Mouse (Mus musculus): ENCODE measurements at regions not wholly inside any gene's neighbourhood (a gene's known extent, or its start where the extent isn't known, plus 50 kb on each side); places are given as distances from the start of the nearest gene placed in this dataset.

- ATAC-seq (ENCODE audit: low FRiP score, low TSS enrichment), result no peak
- no peak for DNase-seq (ENCODE audit: low spot score)
- 88% methylated on average over 7 of the region's 7 CpGs for WGBS
- no peaks in the 10 kb centered on the region for H3K4me1 ChIP-seq (replicated peaks; ENCODE audit: control insufficient read depth, insufficient read depth)
- H3K9ac ChIP-seq (ENCODE audit: low read length), result no peak overlapping the region
- no peak overlapping the region for H3K4me2 ChIP-seq (replicated peaks; ENCODE audit: low read depth)
- no peak overlapping the region for H3K27ac ChIP-seq (replicated peaks)
- no peak overlapping the region for H3K4me3 ChIP-seq (ENCODE audit: low read depth, low read length)
- TF ChIP-seq EP300 (optimal IDR thresholded peaks at IDR 0.05), result no peak
- TF ChIP-seq CTCF (IDR thresholded peaks at IDR 0.05; ENCODE audit: low read depth), result no peak
- no peaks in the 10 kb centered on the region for H3K36me3 ChIP-seq (ENCODE audit: control insufficient read depth, insufficient read depth, low read length)
- H3K9me3 ChIP-seq (ENCODE audit: control insufficient read depth, low read length), result no peaks in the 10 kb centered on the region
- no peaks in the 10 kb centered on the region for H3K27me3 ChIP-seq (ENCODE audit: control insufficient read depth, insufficient read depth, low read length)
Measured at GRCm38 (mm10) chr6:118330496-118330895, 88.8 kb downstream of the Bms1 start.

- Histone ChIP-seq H3K4me2 (replicated peaks; ENCODE audit: low read depth) (no peak overlapping the region), H3K27ac (replicated peaks) (no peak overlapping the region), H3K9ac (ENCODE audit: low read length) (no peak overlapping the region), H3K4me3 (ENCODE audit: low read depth, low read length) (no peak overlapping the region), H3K4me1 (replicated peaks; ENCODE audit: control insufficient read depth, insufficient read depth) (no peaks in the 10 kb centered on the region), H3K36me3 (ENCODE audit: control insufficient read depth, insufficient read depth, low read length) (no peaks in the 10 kb centered on the region), H3K27me3 (ENCODE audit: control insufficient read depth, insufficient read depth, low read length) (no peaks in the 10 kb centered on the region), H3K9me3 (ENCODE audit: control insufficient read depth, low read length) (no peaks in the 10 kb centered on the region)
- ATAC-seq (ENCODE audit: low FRiP score, low TSS enrichment), result no peak
- no peak for DNase-seq (ENCODE audit: low spot score)
- WGBS, result 74% methylated on average over 6 of the region's 6 CpGs
- peak; percentile 60 for TF ChIP-seq CTCF (IDR thresholded peaks at IDR 0.05; ENCODE audit: low read depth)
- no peak for TF ChIP-seq EP300 (optimal IDR thresholded peaks at IDR 0.05)
Measured at GRCm38 (mm10) chr6:118327458-118327857, 91.8 kb downstream of the Bms1 start.

- Histone ChIP-seq H3K36me3 (ENCODE audit: control insufficient read depth, insufficient read depth, low read length) (no peaks in the 10 kb centered on the region), H3K4me3 (ENCODE audit: low read depth, low read length) (no peak overlapping the region), H3K27me3 (ENCODE audit: control insufficient read depth, insufficient read depth, low read length) (no peaks in the 10 kb centered on the region), H3K9me3 (ENCODE audit: control insufficient read depth, low read length) (no peaks in the 10 kb centered on the region), H3K4me1 (replicated peaks; ENCODE audit: control insufficient read depth, insufficient read depth) (no peaks in the 10 kb centered on the region), H3K27ac (replicated peaks) (no peak overlapping the region), H3K9ac (ENCODE audit: low read length) (no peak overlapping the region), H3K4me2 (replicated peaks; ENCODE audit: low read depth) (no peak overlapping the region)
- TF ChIP-seq CTCF (IDR thresholded peaks at IDR 0.05; ENCODE audit: low read depth), result no peak
- TF ChIP-seq EP300 (optimal IDR thresholded peaks at IDR 0.05), result no peak
- ATAC-seq (ENCODE audit: low FRiP score, low TSS enrichment) (no peak), DNase-seq (ENCODE audit: low spot score) (no peak)
- WGBS, result 73% methylated on average over 1 of the region's 1 CpGs
Measured at GRCm38 (mm10) chr6:118325681-118326080, 93.6 kb downstream of the Bms1 start.

- H3K27ac ChIP-seq (replicated peaks), result no peak overlapping the region
- no peak for DNase-seq (ENCODE audit: low spot score)
- no peaks in the 10 kb centered on the region for H3K36me3 ChIP-seq (ENCODE audit: control insufficient read depth, insufficient read depth, low read length)
- no peak overlapping the region for H3K4me3 ChIP-seq (ENCODE audit: low read depth, low read length)
- 53% methylated on average over 4 of the region's 4 CpGs for WGBS
- H3K9ac ChIP-seq (ENCODE audit: low read length), result no peak overlapping the region
- H3K27me3 ChIP-seq (ENCODE audit: control insufficient read depth, insufficient read depth, low read length), result no peaks in the 10 kb centered on the region
- no peak for TF ChIP-seq CTCF (IDR thresholded peaks at IDR 0.05; ENCODE audit: low read depth)
- H3K9me3 ChIP-seq (ENCODE audit: control insufficient read depth, low read length), result no peaks in the 10 kb centered on the region
- ATAC-seq (ENCODE audit: low FRiP score, low TSS enrichment), result no peak
- H3K4me2 ChIP-seq (replicated peaks; ENCODE audit: low read depth), result no peak overlapping the region
- no peaks in the 10 kb centered on the region for H3K4me1 ChIP-seq (replicated peaks; ENCODE audit: control insufficient read depth, insufficient read depth)
Measured at GRCm38 (mm10) chr6:118324559-118324958, 94.7 kb downstream of the Bms1 start.

- H3K9me3 ChIP-seq (ENCODE audit: control insufficient read depth, low read length), result no peaks in the 10 kb centered on the region
- WGBS, result 50% methylated on average over 6 of the region's 6 CpGs
- no peaks in the 10 kb centered on the region for H3K4me1 ChIP-seq (replicated peaks; ENCODE audit: control insufficient read depth, insufficient read depth)
- no peak for TF ChIP-seq EP300 (optimal IDR thresholded peaks at IDR 0.05)
- no peak for TF ChIP-seq CTCF (IDR thresholded peaks at IDR 0.05; ENCODE audit: low read depth)
- no peak overlapping the region for H3K27ac ChIP-seq (replicated peaks)
- no peaks in the 10 kb centered on the region for H3K27me3 ChIP-seq (ENCODE audit: control insufficient read depth, insufficient read depth, low read length)
- no peak for DNase-seq (ENCODE audit: low spot score)
- H3K4me3 ChIP-seq (ENCODE audit: low read depth, low read length), result no peak overlapping the region
- no peaks in the 10 kb centered on the region for H3K36me3 ChIP-seq (ENCODE audit: control insufficient read depth, insufficient read depth, low read length)
- no peak overlapping the region for H3K9ac ChIP-seq (ENCODE audit: low read length)
- H3K4me2 ChIP-seq (replicated peaks; ENCODE audit: low read depth), result no peak overlapping the region
- peak; percentile 65; the same call in 1 of the 2 replicates for ATAC-seq (ENCODE audit: low FRiP score, low TSS enrichment)
Measured at GRCm38 (mm10) chr6:118323052-118323451, 96.2 kb downstream of the Bms1 start.

- Histone ChIP-seq H3K4me1 (replicated peaks; ENCODE audit: control insufficient read depth, insufficient read depth) (no peaks in the 10 kb centered on the region), H3K9ac (ENCODE audit: low read length) (no peak overlapping the region), H3K27ac (replicated peaks) (no peak overlapping the region), H3K27me3 (ENCODE audit: control insufficient read depth, insufficient read depth, low read length) (no peaks in the 10 kb centered on the region), H3K4me3 (ENCODE audit: low read depth, low read length) (no peak overlapping the region), H3K4me2 (replicated peaks; ENCODE audit: low read depth) (no peak overlapping the region), H3K9me3 (ENCODE audit: control insufficient read depth, low read length) (no peaks in the 10 kb centered on the region), H3K36me3 (ENCODE audit: control insufficient read depth, insufficient read depth, low read length) (no peaks in the 10 kb centered on the region)
- DNase-seq (ENCODE audit: low spot score) (no peak), ATAC-seq (ENCODE audit: low FRiP score, low TSS enrichment) (no peak)
- 66% methylated on average over 5 of the region's 5 CpGs for whole genome bisulfite sequencing
- TF ChIP-seq CTCF (IDR thresholded peaks at IDR 0.05; ENCODE audit: low read depth) (no peak), EP300 (optimal IDR thresholded peaks at IDR 0.05) (no peak)
Measured at GRCm38 (mm10) chr6:118322631-118323030, 96.6 kb downstream of the Bms1 start.

All from stomach, postnatal 0 days (tissue).